Mouse (Mus musculus) spleen, postnatal 0 days (tissue): ENCODE data around the gene Zfc3h1. TPM values are rescaled to one million over a fixed set of nuclear protein-coding genes. Genes with fewer than 3 reads are reported as not detected.

Source experiments
- polyA plus RNA-seq: library from polyadenylated mRNA; unstranded; fragments of >200 nt; fragmentation: Nextera tagmentation; extraction: Ambion mirVana; gene quantifications from 2 replicates; pipeline ENCODE4 v1.2.1, GENCODE M21; 2015

Zfc3h1 gene
- 14.3 and 15.9 TPM in 2 replicates for polyA plus RNA-seq

GRCm38 (mm10) chr10:115384221-115385017 is at the start of gene Zfc3h1, which contains the start of gene Thap2:
Zfc3h1 (plus strand) TSS chr10:115384959.
Thap2 (minus strand) TSS chr10:115384443.

GRCm38 (mm10) chr10:115361840-115362622 is 22.7 kb upstream of the Zfc3h1 start, which contains the start of gene Tmem19:
Tmem19 (minus strand) TSS chr10:115362501.

Other genes with a start within 250 kb of the Zfc3h1 start
- gene Tph2, start 199.9 kb upstream of the Zfc3h1 start, polyA plus RNA-seq = not detected in 2 replicates
- 48.0 and 51.9 TPM in 2 replicates for gene Tbc1d15, start 133.5 kb upstream of the Zfc3h1 start, polyA plus RNA-seq
- gene Rab21, start 69.4 kb upstream of the Zfc3h1 start, polyA plus RNA-seq = 6.3 and 7.3 TPM in 2 replicates
- 14.2 and 15.8 TPM in 2 replicates for gene Tmem19, start 22.5 kb upstream of the Zfc3h1 start, polyA plus RNA-seq
- gene Thap2, start 516 bp upstream of the Zfc3h1 start, polyA plus RNA-seq = 11.5 and 12.7 TPM in 2 replicates
- gene A930009A15Rik, start 185.0 kb downstream of the Zfc3h1 start, polyA plus RNA-seq = 0.12 and 0.22 TPM in 2 replicates
- gene Lgr5, start 202.8 kb downstream of the Zfc3h1 start, polyA plus RNA-seq = 0.43 and 0.61 TPM in 2 replicates